Mouse (Mus musculus) G1E (cell line): ENCODE data around the gene Perp. TPM values are rescaled to one million over a fixed set of nuclear protein-coding genes. Genes with fewer than 3 reads are reported as not detected.
A peak's percentile ranks its signal among the peaks of the same experiment; 100 is the strongest.

Source experiments
- ATAC-seq: 2 replicates; pipeline ENCODE4 v1.8.0; 2016; ENCODE audit warnings: mild to moderate bottlenecking; ENCODE audit not compliant: insufficient number of reproducible peaks, poor library complexity, low FRiP score, severe bottlenecking; ENCODE audit errors: extremely low read depth
- DNase-seq: peaks from one replicate; pipeline ENCODE4 v3.0.0; 2012; ENCODE audit warnings: low spot score
- H3K27me3 ChIP-seq: 2 replicates; pipeline ENCODE4 v1.6.1; 2012; ENCODE audit warnings: mild to moderate bottlenecking, low read length, inconsistent platforms; ENCODE audit not compliant: insufficient read depth
- H3K36me3 ChIP-seq: replicated peaks from 2 replicates; pipeline ENCODE3; 2012; ENCODE audit warnings: mild to moderate bottlenecking, inconsistent platforms
- H3K4me1 ChIP-seq: 2 replicates; pipeline ENCODE4 v1.6.1; 2012; ENCODE audit warnings: low read depth, low read length, inconsistent platforms, mixed read lengths; ENCODE audit not compliant: insufficient read depth
- H3K4me3 ChIP-seq: 2 replicates; pipeline ENCODE4 v1.5.1; 2012; ENCODE audit warnings: low read depth, mild to moderate bottlenecking, inconsistent platforms, low read length, moderate library complexity, mixed read lengths
- H3K9me3 ChIP-seq: replicated peaks from 2 replicates; pipeline ENCODE4 v1.6.1; 2012; ENCODE audit warnings: inconsistent platforms
- CTCF ChIP-seq: IDR thresholded peaks from 2 replicates; pipeline ENCODE4 v1.5.1; 2012; ENCODE audit warnings: low read depth, low read length, inconsistent platforms, mixed read lengths
- GATA1 ChIP-seq: IDR thresholded peaks from 2 replicates; pipeline ENCODE4 v1.6.1; 2012; ENCODE audit warnings: borderline replicate concordance, low read length, inconsistent platforms, mixed read lengths
- GATA2 ChIP-seq: IDR thresholded peaks from 2 replicates; pipeline ENCODE4 v1.6.1; 2012; ENCODE audit warnings: low read depth, low read length, inconsistent platforms, borderline replicate concordance
- POLR2AphosphoS5 ChIP-seq: IDR thresholded peaks from 2 replicates; pipeline ENCODE4 v1.6.1; 2012; ENCODE audit warnings: low read depth, low read length, inconsistent platforms; ENCODE audit not compliant: insufficient replicate concordance
- TAL1 ChIP-seq: conservative IDR thresholded peaks from 2 replicates; pipeline ENCODE4 v1.6.1; 2012; ENCODE audit warnings: low read depth, low read length, inconsistent platforms, mixed read lengths
- polyA plus RNA-seq: library from polyadenylated mRNA; stranded (reverse); fragments of >175 nt; gene quantifications from 2 replicates; pipeline ENCODE4 v1.2.3, GENCODE M21; 2012
- total RNA-seq, 2 experiments: library from RNA; stranded (forward) in 1 of 2; stranded (reverse) in 1 of 2; fragments of 200-1000 nt in 1 of 2; fragments of >200 nt in 1 of 2; fragmentation: Nextera tagmentation in 1 of 2; gene quantifications; 2 replicates each; pipeline ENCODE4 v1.2.3; 2014 to 2017

Perp gene
- total and polyA plus RNA-seq, 3 experiments: not detected

GRCm38 (mm10) chr10:18889255-18889654 lies 44.4 kb downstream of the Perp start:
- DNase-seq (no peak), ATAC-seq (no peak)
- TF ChIP-seq GATA1: no peak
- no peaks in the 10 kb centered on the region for H3K9me3 ChIP-seq
- H3K36me3 ChIP-seq: no peaks in the 10 kb centered on the region
- peaks cover 4% of the 10 kb centered on the region; the same call in 1 of the 2 replicates for H3K4me1 ChIP-seq
- H3K4me3 ChIP-seq: no peak overlapping the region
- no peaks in the 10 kb centered on the region for H3K27me3 ChIP-seq

- H3K4me1 ChIP-seq: peaks cover 3% of the 10 kb centered on the region; the same call in 1 of the 2 replicates
- DNase-seq (no peak), ATAC-seq (peak; percentile 43)
- H3K9me3 ChIP-seq: no peaks in the 10 kb centered on the region
- H3K27me3 ChIP-seq: peaks cover 2% of the 10 kb centered on the region; the same call in 1 of the 2 replicates
- no peak for TF ChIP-seq GATA1
- TF ChIP-seq TAL1: no peak
- TF ChIP-seq CTCF: no peak
- TF ChIP-seq POLR2AphosphoS5: no peak
- TF ChIP-seq GATA2: no peak
- no peaks in the 10 kb centered on the region for H3K36me3 ChIP-seq
- no peak overlapping the region for H3K4me3 ChIP-seq
Measured at GRCm38 (mm10) chr10:18891110-18891509, 46.3 kb downstream of the Perp start.

GRCm38 (mm10) chr10:18892102-18892501 lies 47.3 kb downstream of the Perp start:
- Histone ChIP-seq H3K36me3 (no peaks in the 10 kb centered on the region), H3K4me3 (no peak overlapping the region), H3K27me3 (peaks cover 2% of the 10 kb centered on the region; the same call in 1 of the 2 replicates), H3K9me3 (no peaks in the 10 kb centered on the region), H3K4me1 (peaks cover 3% of the 10 kb centered on the region; the same call in 1 of the 2 replicates)
- DNase-seq: no peak
- TF ChIP-seq POLR2AphosphoS5: no peak
- TF ChIP-seq GATA2: no peak
- no peak for TF ChIP-seq TAL1
- TF ChIP-seq CTCF: no peak
- TF ChIP-seq GATA1: no peak
- ATAC-seq: no peak; the same call in 1 of the 2 replicates

DNA sequence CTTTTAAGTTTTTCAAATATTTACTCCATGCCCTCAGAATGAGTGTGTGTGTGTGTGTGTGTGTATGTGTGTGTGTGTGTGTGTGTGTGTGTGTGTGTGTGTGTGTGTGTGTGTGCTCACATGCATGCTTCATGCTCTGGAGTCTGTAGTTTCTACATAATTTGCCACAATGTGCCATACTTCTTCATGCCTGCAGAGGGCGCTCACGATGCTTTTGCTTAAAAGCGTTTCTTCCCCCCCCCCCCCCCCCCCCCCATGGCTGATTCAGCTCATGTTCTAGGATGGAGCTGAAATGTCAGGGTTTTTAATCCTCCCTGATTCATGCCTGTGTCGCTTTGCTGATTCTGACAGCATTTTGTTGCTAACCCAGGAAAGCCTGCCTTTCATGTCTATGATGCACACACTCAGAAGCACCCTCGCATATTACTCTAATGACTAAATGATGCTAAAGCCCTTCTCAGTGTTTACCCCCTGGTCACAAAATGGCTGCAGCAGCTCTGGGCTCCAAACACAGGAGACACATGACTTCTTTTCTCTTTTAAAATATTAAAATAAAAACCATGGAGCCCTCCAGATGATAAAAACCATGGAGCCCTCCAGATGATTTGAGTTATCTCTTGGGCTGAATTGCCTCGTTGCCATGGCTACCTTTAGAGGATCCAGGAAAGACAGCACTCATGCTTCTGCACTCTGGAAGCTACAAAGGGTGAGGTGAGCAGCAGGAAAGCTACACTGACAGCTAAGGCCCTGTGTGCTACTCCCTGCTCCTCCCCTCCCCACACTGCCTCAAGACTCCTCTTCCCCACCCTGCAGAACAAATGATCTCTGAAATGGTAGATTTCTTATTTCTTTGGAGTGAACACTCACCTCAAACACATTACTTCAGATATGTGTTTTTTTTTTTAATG lies 49.7 kb downstream of the Perp start:
- Histone ChIP-seq H3K27me3 (peaks cover 2% of the 10 kb centered on the region; the same call in 1 of the 2 replicates), H3K4me1 (peaks cover 3% of the 10 kb centered on the region; the same call in 1 of the 2 replicates), H3K36me3 (no peaks in the 10 kb centered on the region), H3K9me3 (no peaks in the 10 kb centered on the region), H3K4me3 (no peak overlapping the region)
- ATAC-seq: no peak
- no peak for DNase-seq
- 0 out of 2 replicates have a peak, but pooled peaks have one; percentile 6 for TF ChIP-seq CTCF
- TF ChIP-seq GATA1: no peak

- H3K4me3 ChIP-seq: no peak overlapping the region
- ATAC-seq: no peak
- H3K4me1 ChIP-seq: no peaks in the 10 kb centered on the region
- DNase-seq: no peak
- TF ChIP-seq TAL1: no peak
- peak; percentile 53; the same call in 1 of the 2 replicates for TF ChIP-seq CTCF
- H3K9me3 ChIP-seq: no peaks in the 10 kb centered on the region
- no peaks in the 10 kb centered on the region for H3K36me3 ChIP-seq
- peaks cover 9% of the 10 kb centered on the region; the same call in 1 of the 2 replicates for H3K27me3 ChIP-seq
Measured at GRCm38 (mm10) chr10:18904108-18904507, 59.3 kb downstream of the Perp start.

Other genes with a start within 250 kb of the Perp start
- not detected in 2 replicates for gene Arfgef3, start 101.1 kb upstream of the Perp start, total RNA-seq (2014; fragmentation: Nextera tagmentation)
- gene Arfgef3, start 101.1 kb upstream of the Perp start, total RNA-seq (2017): 0.05 and 0.06 TPM in 2 replicates
- gene Arfgef3, start 101.1 kb upstream of the Perp start, polyA plus RNA-seq: not detected in 2 replicates
- gene Gm4922, start 58.2 kb upstream of the Perp start, total RNA-seq (2014; fragmentation: Nextera tagmentation): not detected in 2 replicates
- 0.05 TPM in 1 of 2 replicates, not detected in the other for gene Gm4922, start 58.2 kb upstream of the Perp start, total RNA-seq (2017)
- not detected in 2 replicates for gene Gm4922, start 58.2 kb upstream of the Perp start, polyA plus RNA-seq
- 16.2 and 23.9 TPM in 2 replicates for gene Tnfaip3, start 170.6 kb downstream of the Perp start, total RNA-seq (2014; fragmentation: Nextera tagmentation)
- 26.5 and 29.9 TPM in 2 replicates for gene Tnfaip3, start 170.6 kb downstream of the Perp start, total RNA-seq (2017)
- 1.7 and 1.9 TPM in 2 replicates for gene Tnfaip3, start 170.6 kb downstream of the Perp start, polyA plus RNA-seq